Mouse (Mus musculus) brain, embryonic 14.5 days (tissue): ENCODE measurements around the gene Cps1.

Experiments
- CTCF ChIP-seq: fragments of 200-500 bp; IDR thresholded peaks from 2 replicates; pipeline ENCODE4 v1.5.1; 2012; ENCODE audit warnings: inconsistent platforms, mild to moderate bottlenecking, moderate library complexity, borderline replicate concordance; ENCODE audit not compliant: insufficient read depth, insufficient read length; ENCODE audit errors: extremely low read depth
- POLR2A ChIP-seq: fragments of 200-500 bp; IDR thresholded peaks from 2 replicates; pipeline ENCODE4 v1.6.1; 2012; ENCODE audit warnings: mild to moderate bottlenecking, inconsistent platforms, borderline replicate concordance; ENCODE audit not compliant: poor library complexity, insufficient read depth, insufficient read length, severe bottlenecking; ENCODE audit errors: extremely low read depth

DNA sequence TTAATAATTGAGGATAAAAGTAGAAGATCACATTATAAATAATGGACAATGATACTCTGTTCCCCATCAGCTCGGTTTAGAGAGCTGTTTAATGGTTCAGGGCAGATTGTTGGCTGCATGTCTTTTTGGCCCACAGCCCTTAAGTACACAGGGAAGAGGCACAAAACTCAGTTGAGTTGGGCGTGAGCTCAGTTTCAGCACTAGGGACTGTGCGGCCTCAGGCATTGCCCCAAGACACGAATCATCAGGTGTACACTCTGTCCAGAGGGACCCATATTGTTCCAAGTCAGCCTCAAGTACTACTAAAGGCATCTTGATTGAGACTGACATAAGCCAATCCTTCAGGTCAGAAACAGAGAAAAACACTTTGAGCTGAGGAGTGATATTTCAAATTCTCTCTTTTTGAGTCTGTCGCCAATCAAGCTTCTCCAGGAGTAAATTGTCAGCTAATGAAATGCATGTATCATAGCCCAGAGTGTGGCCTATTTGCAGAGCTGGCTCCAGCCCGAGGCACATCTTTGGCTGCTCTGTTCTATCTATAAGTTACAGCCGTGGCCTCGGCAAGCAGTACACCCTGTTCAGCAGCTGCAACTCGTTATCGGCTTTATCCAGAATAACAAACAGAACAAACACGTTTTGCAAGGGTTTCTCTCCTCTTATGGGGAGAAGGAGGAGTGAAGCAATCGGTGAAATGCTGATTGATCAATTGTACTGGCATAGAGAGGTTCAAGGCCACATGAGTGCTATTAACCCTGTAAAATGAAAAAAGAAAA lies 19.2 kb upstream of the Cps1 start:
- TF ChIP-seq POLR2A = no peak
- no peak for TF ChIP-seq CTCF
